Mouse (Mus musculus): ENCODE measurements around the gene Gm11627. TPM values are rescaled to one million over a fixed set of nuclear protein-coding genes. Genes with fewer than 3 reads are reported as not detected.

Gene Gm11627
- 0.32 and 1.2 TPM in 2 replicates for polyA plus RNA-seq (2012; rRNA removed; ENCODE audit: low replicate concordance)

GRCm38 (mm10) chr11:102579165-102580033 lies at the start of gene Gm11627:
Gene Gm11627, minus strand, starts transcription at chr11:102579461.

GRCm38 (mm10) chr11:102604010-102604584 lies 24.8 kb upstream of the Gm11627 start, which contains the start of gene Fzd2:
Gene Fzd2, plus strand, starts transcription at chr11:102604396.

GRCm38 (mm10) chr11:102556031-102556715 lies 23.1 kb downstream of the Gm11627 start, which contains the start of gene Gpatch8:
Gene Gpatch8, minus strand, starts transcription at chr11:102556392.

Other genes starting within 250 kb of the Gm11627 start
- 0.06 TPM in 1 of 2 replicates, not detected in the other for gene Slc4a1, start 213.3 kb downstream of the Gm11627 start, polyA plus RNA-seq (2012; rRNA removed; ENCODE audit: low replicate concordance)
- 4.6 and 10.4 TPM in 2 replicates for gene Rundc3a, start 186.1 kb downstream of the Gm11627 start, polyA plus RNA-seq (2012; rRNA removed; ENCODE audit: low replicate concordance)
- 583 and 649 TPM in 2 replicates for gene Slc25a39, start 171.5 kb downstream of the Gm11627 start, polyA plus RNA-seq (2012; rRNA removed; ENCODE audit: low replicate concordance)
- gene Grn, start 149.1 kb downstream of the Gm11627 start, polyA plus RNA-seq (2012; rRNA removed; ENCODE audit: low replicate concordance), result 304 and 432 TPM in 2 replicates
- 22.9 and 40.8 TPM in 2 replicates for gene Fam171a2, start 131.8 kb downstream of the Gm11627 start, polyA plus RNA-seq (2012; rRNA removed; ENCODE audit: low replicate concordance)
- 27.3 and 35.8 TPM in 2 replicates for gene Itga2b, start 109.3 kb downstream of the Gm11627 start, polyA plus RNA-seq (2012; rRNA removed; ENCODE audit: low replicate concordance)
- gene Gpatch8, start 23.1 kb downstream of the Gm11627 start, polyA plus RNA-seq (2012; rRNA removed; ENCODE audit: low replicate concordance), result 17.4 and 19.1 TPM in 2 replicates
- 21.5 and 45.3 TPM in 2 replicates for gene Fzd2, start 24.9 kb upstream of the Gm11627 start, polyA plus RNA-seq (2012; rRNA removed; ENCODE audit: low replicate concordance)
- not detected in 2 replicates for gene Meioc, start 84.3 kb upstream of the Gm11627 start, polyA plus RNA-seq (2012; rRNA removed; ENCODE audit: low replicate concordance)
- gene Ccdc43, start 118.3 kb upstream of the Gm11627 start, polyA plus RNA-seq (2012; rRNA removed; ENCODE audit: low replicate concordance), result 4.6 and 10.7 TPM in 2 replicates
- gene Adam11, start 182.0 kb upstream of the Gm11627 start, polyA plus RNA-seq (2012; rRNA removed; ENCODE audit: low replicate concordance), result 6.2 and 16.5 TPM in 2 replicates
- 3.8 and 7.5 TPM in 2 replicates for gene Gjc1, start 240.2 kb upstream of the Gm11627 start, polyA plus RNA-seq (2012; rRNA removed; ENCODE audit: low replicate concordance)